Mouse (Mus musculus): ENCODE results near the gene Tasp1. TPM values are rescaled to one million over a fixed set of nuclear protein-coding genes. Genes with fewer than 3 reads are reported as not detected.

The Tasp1 gene
- polyA plus RNA-seq, 1 experiment, result 20.9 TPM

GRCm38 (mm10) chr2:139860133-139860494 lies 206.5 kb downstream of the Tasp1 start:
- TF ChIP-seq POLR2A (IDR thresholded peaks at IDR 0.05; ENCODE audit: extremely low read depth, insufficient read depth, low read length) (no peak), CTCF (IDR thresholded peaks at IDR 0.05; ENCODE audit: extremely low read depth, insufficient read depth, low read length) (no peak)
- Histone ChIP-seq H3K27ac (ENCODE audit: insufficient read depth, low read length) (no peak overlapping the region), H3K4me1 (ENCODE audit: control insufficient read depth, insufficient read depth, low read length) (no peaks in the 10 kb centered on the region), H3K4me3 (ENCODE audit: insufficient read depth, low read length) (no peak overlapping the region)

- TF ChIP-seq CTCF (IDR thresholded peaks at IDR 0.05; ENCODE audit: extremely low read depth, insufficient read depth, low read length) (no peak), POLR2A (IDR thresholded peaks at IDR 0.05; ENCODE audit: extremely low read depth, insufficient read depth, low read length) (no peak)
These were observed 207.0 kb downstream of the Tasp1 start for GRCm38 (mm10) chr2:139859424-139860132.

GRCm38 (mm10) chr2:139849621-139850020 lies 217.0 kb downstream of the Tasp1 start:
- H3K27ac ChIP-seq (ENCODE audit: insufficient read depth, low read length), result no peak overlapping the region
- no peak overlapping the region for H3K4me3 ChIP-seq (ENCODE audit: insufficient read depth, low read length)
- no peaks in the 10 kb centered on the region for H3K4me1 ChIP-seq (ENCODE audit: control insufficient read depth, insufficient read depth, low read length)
- TF ChIP-seq POLR2A (IDR thresholded peaks at IDR 0.05; ENCODE audit: extremely low read depth, insufficient read depth, low read length) (no peak), CTCF (IDR thresholded peaks at IDR 0.05; ENCODE audit: extremely low read depth, insufficient read depth, low read length) (no peak)

More at GRCm38 (mm10) chr2:139859424-139860132, 207.0 kb downstream of the Tasp1 start:
- Histone ChIP-seq H3K4me1 (ENCODE audit: control insufficient read depth, insufficient read depth, low read length) (no peaks in the 10 kb centered on the region), H3K27ac (ENCODE audit: insufficient read depth, low read length) (no peak overlapping the region), H3K4me3 (ENCODE audit: insufficient read depth, low read length) (no peak overlapping the region)

- TF ChIP-seq CTCF (IDR thresholded peaks at IDR 0.05; ENCODE audit: extremely low read depth, insufficient read depth, low read length), result no peak
- no peak for TF ChIP-seq POLR2A (IDR thresholded peaks at IDR 0.05; ENCODE audit: extremely low read depth, insufficient read depth, low read length)
- H3K4me3 ChIP-seq (ENCODE audit: insufficient read depth, low read length), result no peak overlapping the region
- H3K27ac ChIP-seq (ENCODE audit: insufficient read depth, low read length), result no peak overlapping the region
- H3K4me1 ChIP-seq (ENCODE audit: control insufficient read depth, insufficient read depth, low read length), result peaks cover 1% of the 10 kb centered on the region; the same call in 1 of the 2 replicates
These were observed 225.2 kb downstream of the Tasp1 start for GRCm38 (mm10) chr2:139841359-139841758.

- no peak for TF ChIP-seq POLR2A (IDR thresholded peaks at IDR 0.05; ENCODE audit: extremely low read depth, insufficient read depth, low read length)
- no peak for TF ChIP-seq CTCF (IDR thresholded peaks at IDR 0.05; ENCODE audit: extremely low read depth, insufficient read depth, low read length)
- H3K27ac ChIP-seq (ENCODE audit: insufficient read depth, low read length), result no peak overlapping the region
These were observed 225.7 kb downstream of the Tasp1 start for GRCm38 (mm10) chr2:139840941-139841340.

GRCm38 (mm10) chr2:139821589-139822378 lies 244.8 kb downstream of the Tasp1 start:
- Histone ChIP-seq H3K4me3 (ENCODE audit: insufficient read depth, low read length) (no peak overlapping the region), H3K27ac (ENCODE audit: insufficient read depth, low read length) (no peak overlapping the region), H3K4me1 (ENCODE audit: control insufficient read depth, insufficient read depth, low read length) (no peaks in the 10 kb centered on the region)
- TF ChIP-seq CTCF (IDR thresholded peaks at IDR 0.05; ENCODE audit: extremely low read depth, insufficient read depth, low read length) (no peak), POLR2A (IDR thresholded peaks at IDR 0.05; ENCODE audit: extremely low read depth, insufficient read depth, low read length) (no peak)

More at GRCm38 (mm10) chr2:139840941-139841340, 225.7 kb downstream of the Tasp1 start:
- Histone ChIP-seq H3K4me3 (ENCODE audit: insufficient read depth, low read length) (no peak overlapping the region), H3K4me1 (ENCODE audit: control insufficient read depth, insufficient read depth, low read length) (peaks cover 1% of the 10 kb centered on the region; the same call in 1 of the 2 replicates)

GRCm38 (mm10) chr2:139817275-139817674 lies 249.3 kb downstream of the Tasp1 start:
- Histone ChIP-seq H3K4me1 (ENCODE audit: control insufficient read depth, insufficient read depth, low read length) (no peaks in the 10 kb centered on the region), H3K4me3 (ENCODE audit: insufficient read depth, low read length) (no peak overlapping the region), H3K27ac (ENCODE audit: insufficient read depth, low read length) (no peak overlapping the region)
- TF ChIP-seq POLR2A (IDR thresholded peaks at IDR 0.05; ENCODE audit: extremely low read depth, insufficient read depth, low read length) (no peak), CTCF (IDR thresholded peaks at IDR 0.05; ENCODE audit: extremely low read depth, insufficient read depth, low read length) (no peak)

GRCm38 (mm10) chr2:139807887-139808286 lies 258.7 kb downstream of the Tasp1 start:
- Histone ChIP-seq H3K27ac (ENCODE audit: insufficient read depth, low read length) (no peak overlapping the region), H3K4me1 (ENCODE audit: control insufficient read depth, insufficient read depth, low read length) (no peaks in the 10 kb centered on the region), H3K4me3 (ENCODE audit: insufficient read depth, low read length) (no peak overlapping the region)
- no peak for TF ChIP-seq CTCF (IDR thresholded peaks at IDR 0.05; ENCODE audit: extremely low read depth, insufficient read depth, low read length)
- no peak for TF ChIP-seq POLR2A (IDR thresholded peaks at IDR 0.05; ENCODE audit: extremely low read depth, insufficient read depth, low read length)

- H3K4me3 ChIP-seq (ENCODE audit: insufficient read depth, low read length), result no peak overlapping the region
- TF ChIP-seq POLR2A (IDR thresholded peaks at IDR 0.05; ENCODE audit: extremely low read depth, insufficient read depth, low read length) (no peak), CTCF (IDR thresholded peaks at IDR 0.05; ENCODE audit: extremely low read depth, insufficient read depth, low read length) (no peak)
- H3K4me1 ChIP-seq (ENCODE audit: control insufficient read depth, insufficient read depth, low read length), result no peaks in the 10 kb centered on the region
- H3K27ac ChIP-seq (ENCODE audit: insufficient read depth, low read length), result no peak overlapping the region
These were observed 262.6 kb downstream of the Tasp1 start for GRCm38 (mm10) chr2:139804041-139804440.
